Mouse (Mus musculus): ENCODE results near the gene Cfap20.

DNA sequence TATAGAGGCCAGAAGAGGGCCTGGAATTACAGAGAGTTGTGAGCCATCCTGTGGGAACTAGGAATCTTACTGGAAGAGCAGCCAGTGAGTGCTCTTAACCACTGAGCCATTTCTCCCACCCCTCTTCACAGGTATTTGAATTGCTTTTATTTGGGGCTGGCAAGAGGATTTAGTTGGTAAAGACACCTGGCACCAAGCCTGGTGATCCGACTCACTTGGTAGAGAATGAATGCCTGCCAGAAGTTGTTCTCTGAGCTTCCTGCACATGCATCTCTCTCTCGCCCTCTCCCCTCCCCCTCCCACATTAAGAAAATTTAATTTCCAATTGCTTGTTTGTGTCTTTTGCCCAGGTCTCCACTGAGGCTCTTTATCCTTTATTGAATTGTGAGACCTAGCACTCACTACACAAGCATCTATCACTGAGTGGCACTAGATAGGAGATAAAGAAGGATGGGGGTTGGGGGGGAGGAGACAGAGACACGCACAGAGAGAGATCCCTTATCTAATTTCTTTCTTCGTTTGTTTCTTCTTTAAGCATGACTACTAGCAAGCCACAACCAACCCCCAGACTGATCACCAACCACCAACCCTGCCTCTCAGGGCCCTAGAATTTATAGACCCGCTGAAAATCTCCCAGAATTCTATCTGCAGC lies 2.8 kb upstream of the Cfap20 start:
- no peak for TF ChIP-seq EP300 (IDR thresholded peaks at IDR 0.05)
- TF ChIP-seq CTCF (IDR thresholded peaks at IDR 0.05): no peak

Data from lung, postnatal 0 days (tissue).